Mouse (Mus musculus) CH12.LX (cell line): ENCODE measurements around the gene BC016579. TPM values are rescaled to one million over a fixed set of nuclear protein-coding genes. Genes with fewer than 3 reads are reported as not detected.

Experiments
- DNase-seq: peaks from one replicate; pipeline ENCODE4 v3.0.0-alpha.2; 2013; ENCODE audit errors: extremely low read depth
- H3K27ac ChIP-seq: 2 replicates; pipeline ENCODE4 v1.5.1; 2012; ENCODE audit warnings: low read depth, mild to moderate bottlenecking, control low read depth, moderate library complexity; ENCODE audit not compliant: insufficient read depth
- H3K27me3 ChIP-seq: replicated peaks from 2 replicates; pipeline ENCODE3; 2012; ENCODE audit warnings: inconsistent platforms
- H3K36me3 ChIP-seq, 2 experiments: replicated peaks in 1 of 2; 2 replicates each; pipeline versions ENCODE3 to v1.6.1; 2012; ENCODE audit warnings: inconsistent platforms in 1 of 2, low read length in 1 of 2, mild to moderate bottlenecking in 1 of 2, mixed read lengths in 1 of 2, moderate library complexity in 1 of 2; ENCODE audit not compliant: control insufficient read depth in 1 of 2, insufficient read depth in 1 of 2
- H3K4me1 ChIP-seq, 2 experiments: 2 replicates each; pipeline ENCODE4 v1.6.1; 2012; ENCODE audit warnings: inconsistent platforms in 1 of 2, moderate library complexity in 1 of 2; ENCODE audit not compliant: insufficient read depth in 2 of 2, control insufficient read depth in 1 of 2
- H3K4me2 ChIP-seq: 2 replicates; pipeline ENCODE4 v1.6.1; 2012; ENCODE audit warnings: low read depth, mild to moderate bottlenecking, control low read depth; ENCODE audit not compliant: poor library complexity, insufficient read depth, severe bottlenecking
- H3K4me3 ChIP-seq, 3 experiments: fragments of 150-350 bp in 1 of 3; sonication (generic) in 1 of 3; replicated peaks in 1 of 3; 2 replicates each; pipeline versions ENCODE3 to v1.5.1; 2011 to 2012; ENCODE audit warnings: low read depth in 2 of 3, low read length in 2 of 3, mild to moderate bottlenecking in 2 of 3, moderate library complexity in 2 of 3, control low read depth in 1 of 3, improper control_type of control experiment in 1 of 3, inconsistent platforms in 1 of 3, mixed read lengths in 1 of 3; ENCODE audit not compliant: poor library complexity in 1 of 3
- H3K79me2 ChIP-seq: replicated peaks from 2 replicates; pipeline ENCODE4 v1.6.1; 2012; ENCODE audit warnings: mild to moderate bottlenecking, moderate library complexity; ENCODE audit not compliant: control insufficient read depth, poor library complexity, insufficient read depth, severe bottlenecking; ENCODE audit errors: extremely low read depth
- H3K9ac ChIP-seq: 2 replicates; pipeline ENCODE4 v1.6.1; 2012; ENCODE audit warnings: low read depth, mild to moderate bottlenecking, control low read depth, moderate library complexity; ENCODE audit not compliant: insufficient read depth
- H3K9me3 ChIP-seq: replicated peaks from 2 replicates; pipeline ENCODE3; 2012; ENCODE audit warnings: low read length, inconsistent platforms, mixed read lengths
- BHLHE40 ChIP-seq: IDR thresholded peaks from 2 replicates; pipeline ENCODE4 v1.6.1; 2011; ENCODE audit warnings: mild to moderate bottlenecking, low read depth, low read length, improper control_type of control experiment
- CHD1 ChIP-seq: IDR thresholded peaks from 2 replicates; pipeline ENCODE4 v1.6.1; 2012; ENCODE audit warnings: low read depth, low read length, improper control_type of control experiment, inconsistent platforms
- CHD2 ChIP-seq: IDR thresholded peaks from 2 replicates; pipeline ENCODE4 v1.6.1; 2011; ENCODE audit warnings: low read length, improper control_type of control experiment
- CTCF ChIP-seq, 2 experiments: IDR thresholded peaks in 1 of 2; conservative IDR thresholded peaks in 1 of 2; 2 replicates each; pipeline ENCODE4 v1.5.1; 2011 to 2012; ENCODE audit warnings: low read depth in 2 of 2, low read length in 2 of 2, improper control_type of control experiment in 1 of 2, inconsistent platforms in 1 of 2, mild to moderate bottlenecking in 1 of 2, moderate library complexity in 1 of 2
- E2F4 ChIP-seq: IDR thresholded peaks from 2 replicates; pipeline ENCODE4 v1.6.1; 2011; ENCODE audit warnings: low read depth, low read length, improper control_type of control experiment; ENCODE audit not compliant: insufficient replicate concordance
- ELF1 ChIP-seq: IDR thresholded peaks from 2 replicates; pipeline ENCODE4 v1.6.1; 2014; ENCODE audit warnings: low read depth, mild to moderate bottlenecking, inconsistent platforms, low read length, improper control_type of control experiment
- EP300 ChIP-seq: IDR thresholded peaks from 2 replicates; pipeline ENCODE4 v1.6.1; 2011; ENCODE audit warnings: low read length, improper control_type of control experiment
- HCFC1 ChIP-seq: IDR thresholded peaks from 2 replicates; pipeline ENCODE4 v1.6.1; 2012; ENCODE audit warnings: low read depth, mild to moderate bottlenecking, inconsistent platforms, low read length, improper control_type of control experiment
- IRF4 ChIP-seq: IDR thresholded peaks from 2 replicates; pipeline ENCODE4 v1.6.1; 2014; ENCODE audit warnings: low read depth, mild to moderate bottlenecking, inconsistent platforms, low read length, improper control_type of control experiment
- JUN ChIP-seq: IDR thresholded peaks from 2 replicates; pipeline ENCODE4 v1.6.1; 2011; ENCODE audit warnings: low read depth, mild to moderate bottlenecking, low read length, improper control_type of control experiment, moderate library complexity; ENCODE audit not compliant: insufficient read depth
- JUND ChIP-seq: conservative IDR thresholded peaks from 2 replicates; pipeline ENCODE4 v1.6.1; 2011; ENCODE audit warnings: low read depth, low read length, improper control_type of control experiment
- KAT2A ChIP-seq: IDR thresholded peaks from 2 replicates; pipeline ENCODE4 v1.6.1; 2012; ENCODE audit warnings: low read length, improper control_type of control experiment, inconsistent platforms; ENCODE audit not compliant: insufficient replicate concordance
- MAFK ChIP-seq: IDR thresholded peaks from 2 replicates; pipeline ENCODE4 v1.6.1; 2011; ENCODE audit warnings: low read length, improper control_type of control experiment; ENCODE audit not compliant: insufficient replicate concordance
- MAZ ChIP-seq: IDR thresholded peaks from 2 replicates; pipeline ENCODE4 v1.6.1; 2012; ENCODE audit warnings: low read depth, mild to moderate bottlenecking, inconsistent platforms, low read length, improper control_type of control experiment, moderate library complexity
- MXI1 ChIP-seq: IDR thresholded peaks from 2 replicates; pipeline ENCODE4 v1.6.1; 2011; ENCODE audit warnings: mild to moderate bottlenecking, low read depth, low read length, improper control_type of control experiment
- MYC ChIP-seq: IDR thresholded peaks from 2 replicates; pipeline ENCODE4 v1.6.1; 2011; ENCODE audit warnings: low read depth, mild to moderate bottlenecking, improper control_type of control experiment, low read length
- POLR2A ChIP-seq: IDR thresholded peaks from 2 replicates; pipeline ENCODE4 v1.6.1; 2011; ENCODE audit warnings: low read depth, mild to moderate bottlenecking, improper control_type of control experiment, low read length
- RAD21 ChIP-seq: IDR thresholded peaks from 2 replicates; pipeline ENCODE4 v1.6.1; 2011; ENCODE audit warnings: low read depth, mild to moderate bottlenecking, low read length, improper control_type of control experiment, moderate library complexity
- SIN3A ChIP-seq: IDR thresholded peaks from 2 replicates; pipeline ENCODE4 v1.6.1; 2012; ENCODE audit warnings: low read length, improper control_type of control experiment, inconsistent platforms
- SMC3 ChIP-seq: IDR thresholded peaks from 2 replicates; pipeline ENCODE4 v1.6.1; 2011; ENCODE audit warnings: low read depth, low read length, improper control_type of control experiment
- TBP ChIP-seq: conservative IDR thresholded peaks from 2 replicates; pipeline ENCODE4 v1.6.1; 2011; ENCODE audit warnings: low read depth, low read length, improper control_type of control experiment
- TCF12 ChIP-seq: IDR thresholded peaks from 2 replicates; pipeline ENCODE4 v1.6.1; 2014; ENCODE audit warnings: low read depth, mild to moderate bottlenecking, inconsistent platforms, low read length, improper control_type of control experiment
- UBTF ChIP-seq: IDR thresholded peaks from 2 replicates; pipeline ENCODE4 v1.6.1; 2012; ENCODE audit warnings: low read depth, mild to moderate bottlenecking, inconsistent platforms, low read length, improper control_type of control experiment, moderate library complexity
- ZKSCAN1 ChIP-seq: IDR thresholded peaks from 2 replicates; pipeline ENCODE4 v1.6.1; 2012; ENCODE audit warnings: low read depth, inconsistent platforms, low read length, improper control_type of control experiment, borderline replicate concordance
- ZNF384 ChIP-seq: IDR thresholded peaks from 2 replicates; pipeline ENCODE4 v1.6.1; 2012; ENCODE audit warnings: low read depth, low read length, improper control_type of control experiment, inconsistent platforms
- dilution Hi-C: fragments of 300-500 bp; cut with MboI; formaldehyde crosslinking; loops from 2 replicates; pipeline ENCODE4 v1.14.3; 2020; ENCODE audit warnings: low sequenced_read_pairs; ENCODE audit not compliant: extremely low pct_unique_long_range_greater_than_20kb, extremely low pct_ligation_motif_present
- in situ Hi-C: fragments of 300-500 bp; cut with MboI; formaldehyde crosslinking; loops from 3 replicates; pipeline ENCODE4 v1.14.3; 2019; ENCODE audit warnings: low sequenced_read_pairs, low pct_ligation_motif_present, low pct_unique_long_range_greater_than_20kb, mixed read lengths
- polyA plus RNA-seq: library from polyadenylated mRNA; unstranded; fragments of >175 nt; gene quantifications from 2 replicates; pipeline ENCODE4 v1.2.1, GENCODE M21; 2012; ENCODE audit warnings: low read depth; ENCODE audit not compliant: insufficient read length
- total RNA-seq, 2 experiments: library from RNA; depleted of rRNA; stranded (reverse); fragments of 300-350 nt in 1 of 2; fragments of >200 nt in 1 of 2; gene quantifications; 2 replicates each; pipeline ENCODE4 v1.2.3; 2012 to 2014

The BC016579 gene
- total and polyA plus RNA-seq, 3 experiments, result not detected

- H3K4me3 ChIP-seq, result no peak overlapping the region
- no peaks in the 10 kb centered on the region for H3K9me3 ChIP-seq
- H3K4me1 ChIP-seq, result no peaks in the 10 kb centered on the region
- dilution Hi-C loops, result no loop called here
- no peak for DNase-seq
- H3K27me3 ChIP-seq, result no peaks in the 10 kb centered on the region
- H3K27ac ChIP-seq, result no peak overlapping the region
- TF ChIP-seq TBP, result no peak
- TF ChIP-seq JUND, result no peak
- no peak for TF ChIP-seq RAD21
- TF ChIP-seq MAZ, result no peak
- TF ChIP-seq SIN3A, result no peak
- no peak for TF ChIP-seq MYC
- TF ChIP-seq, all 38 proteins: peak for 0
- in situ Hi-C loops, result no loop called here
- H3K36me3 ChIP-seq, result no peaks in the 10 kb centered on the region
- no peak overlapping the region for H3K9ac ChIP-seq
- no peak overlapping the region for H3K4me2 ChIP-seq
- no peaks in the 10 kb centered on the region for H3K79me2 ChIP-seq
These were observed 597 bp upstream of the BC016579 start for GRCm38 (mm10) chr16:45654465-45654864.

DNA sequence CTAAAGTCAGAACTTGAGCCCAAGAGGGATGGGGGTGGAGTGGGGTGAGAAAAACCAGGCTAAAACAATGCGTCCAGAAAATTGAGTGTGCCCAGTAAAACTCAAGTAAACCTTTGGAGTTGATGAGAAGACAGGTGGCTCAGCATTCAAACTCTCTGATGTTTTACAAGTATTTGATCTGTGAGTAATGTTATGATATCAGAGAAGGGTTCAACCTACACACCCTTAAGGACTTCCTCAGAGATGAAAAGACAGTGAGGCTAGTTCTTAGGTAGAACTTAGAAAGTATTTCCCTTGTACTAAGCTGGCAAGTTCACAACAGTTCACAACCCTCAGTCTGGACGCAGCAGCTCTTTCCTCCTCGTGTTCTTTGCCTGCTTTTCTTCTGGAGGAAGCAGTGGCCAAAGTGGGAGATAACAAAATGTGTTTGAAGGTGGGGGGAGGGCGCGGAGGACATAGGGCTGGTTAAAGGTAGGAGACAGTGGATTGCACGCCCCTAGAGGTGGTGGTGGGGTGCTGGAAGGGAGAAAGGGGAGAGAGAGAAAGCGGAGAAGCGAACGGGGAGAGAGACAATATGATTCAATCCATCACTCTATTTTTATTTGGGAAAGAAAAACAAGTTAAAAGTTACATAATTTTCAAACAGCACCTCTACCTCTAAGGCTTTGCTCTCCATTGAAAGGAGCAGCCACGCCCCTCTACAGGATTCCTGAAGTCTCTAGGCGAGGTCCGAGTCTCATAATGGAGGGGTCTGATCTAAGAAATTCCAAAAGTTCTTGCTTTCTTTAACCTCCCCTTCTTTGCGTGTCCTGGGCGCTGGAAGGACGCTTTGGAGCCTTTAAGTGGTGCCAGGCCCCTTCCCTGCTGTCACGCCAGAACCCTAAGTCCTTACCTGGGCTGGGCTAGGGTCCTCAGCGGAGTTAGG lies 597 bp downstream of the BC016579 start:
- Histone ChIP-seq H3K27me3 (no peaks in the 10 kb centered on the region), H3K9ac (no peak overlapping the region), H3K27ac (no peak overlapping the region), H3K9me3 (no peaks in the 10 kb centered on the region), H3K4me2 (no peak overlapping the region), H3K36me3 (no peaks in the 10 kb centered on the region), H3K79me2 (no peaks in the 10 kb centered on the region), H3K4me1 (peaks cover 3 to 6% of the 10 kb centered on the region in 2 experiments; a peak in 2 of 4 replicates), H3K4me3 (no peak overlapping the region)
- DNase-seq, result no peak
- TF ChIP-seq SMC3 (no peak), TCF12 (no peak), IRF4 (no peak), ELF1 (no peak), ZNF384 (no peak), ZKSCAN1 (no peak), POLR2A (no peak), E2F4 (no peak), CHD1 (no peak), KAT2A (no peak), BHLHE40 (no peak), HCFC1 (no peak), JUN (no peak), EP300 (no peak), MXI1 (no peak), CHD2 (no peak), MAFK (no peak), CTCF (conservative IDR thresholded peaks at IDR 0.05 in 1 of 2, IDR thresholded peaks at IDR 0.05 in 1 of 2; ENCODE audit: low read depth in 2 of 2, low read length in 2 of 2) (no peak), UBTF (no peak)
- in situ Hi-C loops (no loop called here), dilution Hi-C loops (no loop called here)
